7 mouse cellular contexts compared by ENCODE assay signal in the genomic region with DNA sequence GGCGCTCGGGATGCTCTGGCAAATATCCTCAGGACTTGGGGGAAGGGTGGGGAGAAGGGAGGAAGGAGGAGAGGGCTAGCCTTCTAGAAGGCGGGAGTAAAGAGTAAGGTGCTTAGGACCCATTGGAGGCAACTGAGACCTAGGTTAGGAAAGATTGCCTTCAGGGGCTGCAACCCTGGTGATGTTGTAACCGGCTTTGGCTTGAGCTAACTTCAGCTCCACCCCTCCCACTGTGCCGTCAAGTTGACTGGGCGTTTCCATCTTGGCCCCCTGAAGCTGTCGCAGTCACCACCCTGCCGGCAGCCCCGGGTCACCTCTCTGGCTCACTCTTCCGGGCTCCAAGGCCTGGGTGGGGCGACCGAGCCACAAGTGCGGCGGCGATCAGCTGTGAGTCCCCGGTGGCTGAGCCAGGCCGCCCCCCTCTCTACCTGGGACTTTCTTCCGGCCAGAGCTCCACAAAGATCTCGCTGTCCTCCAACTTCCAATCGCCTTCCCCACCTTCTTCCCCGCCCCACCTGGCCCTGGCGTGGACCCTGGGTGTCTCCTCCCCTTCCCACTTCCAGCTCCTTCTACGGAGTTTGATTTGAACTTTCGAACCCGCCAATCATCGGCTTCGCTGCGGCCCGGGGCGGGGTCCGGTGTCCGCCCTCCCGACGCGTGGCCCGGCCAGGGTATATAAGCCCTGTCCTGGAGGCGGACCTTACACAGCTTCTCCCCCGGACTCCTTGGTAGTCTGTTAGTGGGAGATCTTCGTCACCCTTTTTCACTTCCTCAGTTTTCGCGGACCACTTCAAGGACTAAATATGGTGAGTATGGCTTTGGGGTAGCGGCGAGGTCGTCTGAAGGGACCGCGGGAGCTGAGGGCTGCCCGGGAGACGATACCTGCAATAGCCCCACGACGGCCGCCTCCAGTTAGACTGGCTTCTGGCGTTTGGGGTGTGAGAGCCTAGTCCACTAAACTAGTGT. TPM values are rescaled to one million over a fixed set of nuclear protein-coding genes. Genes with fewer than 3 reads are reported as not detected.
DNase-seq lines count a peak whose midpoint lies in the region; ATAC-seq lines count a peak whose summit lies in the region.

A gene (plus strand): TSS at position 273 of the 966 bp plus-strand sequence.

- intact Hi-C loops in gastrocnemius, postnatal 36 days (cut with DNase I): no loop called here

- H3K4me1 ChIP-seq in intestine, embryonic 14.5 days (replicated peaks; ENCODE audit: control insufficient read depth, insufficient read depth, low read length): peaks cover 8% of the 10 kb centered on the region
- peaks cover 41% of the 10 kb centered on the region for H3K4me1 ChIP-seq in limb, embryonic 10.5 days
- H3K4me1 ChIP-seq in midbrain, embryonic 12.5 days: peaks cover 36% of the 10 kb centered on the region

- peak within 1 kb of the TSS; percentile 78 for H3K9ac ChIP-seq in intestine, embryonic 14.5 days (ENCODE audit: low read length)
- H3K9ac ChIP-seq in midbrain, embryonic 12.5 days (replicated peaks): peak within 1 kb of the TSS; percentile 47

- no peaks in the 10 kb centered on the region for H3K27me3 ChIP-seq in intestine, embryonic 14.5 days (replicated peaks; ENCODE audit: control insufficient read depth, insufficient read depth, low read length)
- no peaks in the 10 kb centered on the region for H3K27me3 ChIP-seq in limb, embryonic 10.5 days (ENCODE audit: low read depth, poor library complexity, severe bottlenecking)
- peaks cover 29% of the 10 kb centered on the region for H3K27me3 ChIP-seq in midbrain, embryonic 12.5 days

- H3K9me3 ChIP-seq in intestine, embryonic 14.5 days (ENCODE audit: control insufficient read depth, low read length): no peaks in the 10 kb centered on the region
- no peaks in the 10 kb centered on the region for H3K9me3 ChIP-seq in limb, embryonic 10.5 days (replicated peaks)
- H3K9me3 ChIP-seq in midbrain, embryonic 12.5 days: no peaks in the 10 kb centered on the region

- peak; percentile 81 for ATAC-seq in common myeloid progenitor, adult 5-6 weeks (replicated peaks; ENCODE audit: low read depth, poor library complexity, severe bottlenecking)
- ATAC-seq in intestine, embryonic 14.5 days (replicated peaks; ENCODE audit: low FRiP score, low TSS enrichment, low read depth): peak; percentile 92
- peak; percentile 85 for ATAC-seq in midbrain, embryonic 12.5 days (ENCODE audit: low FRiP score, low read depth)

- peak; percentile 98 for DNase-seq in R1 (ENCODE audit: low read depth, low spot score)
- DNase-seq in gastrocnemius, postnatal 36 days: peak; percentile 86 to 89
- DNase-seq in intestine, embryonic 14.5 days (ENCODE audit: low spot score): peak; percentile 95
- peak; percentile 96 for DNase-seq in limb, embryonic 10.5 days (ENCODE audit: low spot score)
- peak; percentile 96 to 97 for DNase-seq in spleen, postnatal 36 days (ENCODE audit: low spot score in 2 of 2)

- H3K4me2 ChIP-seq in intestine, embryonic 14.5 days (ENCODE audit: low read length): peak within 1 kb of the TSS; percentile 77
- H3K4me2 ChIP-seq in midbrain, embryonic 12.5 days (replicated peaks): peak within 1 kb of the TSS; percentile 78

- peak within 1 kb of the TSS; percentile 81 for H3K27ac ChIP-seq in intestine, embryonic 14.5 days (ENCODE audit: low read depth)
- peak within 1 kb of the TSS; percentile 94 for H3K27ac ChIP-seq in limb, embryonic 10.5 days
- H3K27ac ChIP-seq in midbrain, embryonic 12.5 days (replicated peaks): peak within 1 kb of the TSS; percentile 49; the same call in 1 of the 2 replicates

- H3K36me3 ChIP-seq in intestine, embryonic 14.5 days (ENCODE audit: control insufficient read depth, insufficient read depth, low read length): peaks cover 9% of the 10 kb centered on the region
- H3K36me3 ChIP-seq in limb, embryonic 10.5 days: peaks cover 18% of the 10 kb centered on the region
- no peaks in the 10 kb centered on the region for H3K36me3 ChIP-seq in midbrain, embryonic 12.5 days

- peak within 1 kb of the TSS; percentile 67 for H3K4me3 ChIP-seq in intestine, embryonic 14.5 days (ENCODE audit: low read depth, low read length)
- H3K4me3 ChIP-seq in limb, embryonic 10.5 days: peak within 1 kb of the TSS; percentile 70
- H3K4me3 ChIP-seq in midbrain, embryonic 12.5 days: peak within 1 kb of the TSS; percentile 51

- under 1% methylated on average over 52 of the region's 52 CpGs for WGBS in intestine, embryonic 14.5 days
- WGBS in limb, embryonic 10.5 days: under 1% methylated on average over 52 of the region's 52 CpGs
- WGBS in midbrain, embryonic 12.5 days: under 1% methylated on average over 51 of the region's 52 CpGs

RNA-seq across cellular contexts. Expression of the gene that starts here (rescaled TPM):
- 41.0 and 61.3 TPM in 2 replicates for total RNA-seq in common myeloid progenitor, adult 5-6 weeks (2017)
- 1 to 10 TPM; 8.2 to 9.4 TPM for total RNA-seq in gastrocnemius, postnatal 36 days (2021)
- 269 and 276 TPM in 2 replicates for polyA plus RNA-seq in intestine, embryonic 14.5 days (2014; fragmentation: Nextera tagmentation; extraction: Ambion mirVana)
- polyA plus RNA-seq in limb, embryonic 10.5 days (2016; fragmentation: Nextera tagmentation; extraction: Ambion mirVana): 133 and 138 TPM in 2 replicates
- polyA plus RNA-seq in midbrain, embryonic 12.5 days (2016; fragmentation: Nextera tagmentation; extraction: Ambion mirVana): 73.7 and 79.3 TPM in 2 replicates

Comparison
In these comparisons a context has a peak if more than half of its experiments do, and no peak if none do; other contexts are left out.
1. Peak in every context shown above with its lines: DNase-seq, ATAC-seq, H3K4me3 ChIP-seq and H3K27ac ChIP-seq.